Mouse (Mus musculus) gastrocnemius, postnatal 14 days (tissue): ENCODE measurements around the gene Fcer1g. TPM values are rescaled to one million over a fixed set of nuclear protein-coding genes. Genes with fewer than 3 reads are reported as not detected.

Experiments
- DNase-seq: peaks from one replicate; pipeline ENCODE4 v3.0.0; 2021; ENCODE audit warnings: mixed read lengths
- intact Hi-C: fragments of 180-260 bp; cut with DNase I; formaldehyde crosslinking; loops from one replicate; pipeline ENCODE4 v1.15.1; 2025; ENCODE audit warnings: low total_unique reads
- total RNA-seq, 2 experiments: library from RNA; stranded (reverse); gene quantifications; 2 replicates each; pipeline ENCODE4 v1.2.3; 2021

The Fcer1g gene
- total RNA-seq, 2 experiments from 2014 or later: 6.3 to 7.1 TPM

- DNase-seq: no peak
- intact Hi-C loops: no loop called here
Measured at GRCm38 (mm10) chr1:171195046-171195822, 38.9 kb downstream of the Fcer1g start.

GRCm38 (mm10) chr1:171193911-171194830 is 40.0 kb downstream of the Fcer1g start:
- no peak for DNase-seq
- intact Hi-C loops: no loop called here

GRCm38 (mm10) chr1:171193093-171193840 is 40.9 kb downstream of the Fcer1g start:
- intact Hi-C loops: no loop called here
- no peak for DNase-seq

- DNase-seq: no peak
- intact Hi-C loops: no loop called here
Measured at GRCm38 (mm10) chr1:171192283-171192682, 41.9 kb downstream of the Fcer1g start.

GRCm38 (mm10) chr1:171190832-171191231 is 43.3 kb downstream of the Fcer1g start:
- DNase-seq: no peak
- intact Hi-C loops: no loop called here

- DNase-seq: no peak
Measured at GRCm38 (mm10) chr1:171189476-171190114, 44.6 kb downstream of the Fcer1g start.

GRCm38 (mm10) chr1:171189046-171189445 is 45.1 kb downstream of the Fcer1g start:
- intact Hi-C loops: no loop called here
- no peak for DNase-seq

More at GRCm38 (mm10) chr1:171189476-171190114, 44.6 kb downstream of the Fcer1g start:
- intact Hi-C loops: no loop called here

GRCm38 (mm10) chr1:171187851-171188700 is 46.1 kb downstream of the Fcer1g start:
- no peak for DNase-seq
- intact Hi-C loops: no loop called here

- no peak for DNase-seq
- intact Hi-C loops: no loop called here
Measured at GRCm38 (mm10) chr1:171185655-171186054, 48.5 kb downstream of the Fcer1g start.

GRCm38 (mm10) chr1:171184314-171184713 is 49.9 kb downstream of the Fcer1g start:
- intact Hi-C loops: no loop called here
- no peak for DNase-seq

GRCm38 (mm10) chr1:171183620-171184019 is 50.5 kb downstream of the Fcer1g start:
- DNase-seq: no peak
- intact Hi-C loops: no loop called here

- intact Hi-C loops: no loop called here
Measured at GRCm38 (mm10) chr1:171183025-171183424, 51.1 kb downstream of the Fcer1g start.

More at GRCm38 (mm10) chr1:171183025-171183424, 51.1 kb downstream of the Fcer1g start:
- no peak for DNase-seq

Other genes with a start within 250 kb of the Fcer1g start
- not detected for gene Fcgr4, start 215.4 kb downstream of the Fcer1g start, total RNA-seq
- gene Fcgr3, start 169.4 kb downstream of the Fcer1g start, total RNA-seq: 1 to 10 TPM; 7.0 to 7.4 TPM
- gene Cfap126, start 120.4 kb downstream of the Fcer1g start, total RNA-seq: under 1 TPM; 0.72 to 0.73 TPM
- gene Sdhc, start 83.8 kb downstream of the Fcer1g start, total RNA-seq: 100 to 1,000 TPM; 692 to 793 TPM
- gene Mpz, start 83.7 kb downstream of the Fcer1g start, total RNA-seq: 100 to 1,000 TPM; 117 to 734 TPM
- 10 to 100 TPM; 12.3 to 17.1 TPM for gene Pcp4l1, start 38.1 kb downstream of the Fcer1g start, total RNA-seq
- gene Nr1i3, start 20.4 kb downstream of the Fcer1g start, total RNA-seq: not detected
- 10 to 100 TPM; 44.3 to 46.7 TPM for gene Tomm40l, start 11.9 kb downstream of the Fcer1g start, total RNA-seq
- gene Apoa2, start 9.3 kb downstream of the Fcer1g start, total RNA-seq: not detected
- gene Adamts4, start 16.1 kb upstream of the Fcer1g start, total RNA-seq: 1 to 10 TPM; 2.4 to 3.1 TPM
- gene Ndufs2, start 17.0 kb upstream of the Fcer1g start, total RNA-seq: 100 to 1,000 TPM; 580 to 737 TPM
- gene B4galt3, start 36.0 kb upstream of the Fcer1g start, total RNA-seq: 1 to 10 TPM; 5.9 to 9.4 TPM
- 10 to 100 TPM in 1 of 2 experiments, 1 to 10 TPM in 1; 9.6 to 11.8 TPM for gene Ppox, start 46.8 kb upstream of the Fcer1g start, total RNA-seq
- gene Usp21, start 53.6 kb upstream of the Fcer1g start, total RNA-seq: 10 to 100 TPM; 13.1 to 13.7 TPM
- gene Ufc1, start 60.7 kb upstream of the Fcer1g start, total RNA-seq: 10 to 100 TPM; 84.3 to 87.2 TPM
- 10 to 100 TPM; 26.3 to 27.7 TPM for gene Dedd, start 94.8 kb upstream of the Fcer1g start, total RNA-seq
- 10 to 100 TPM; 19.3 to 25.3 TPM for gene Nit1, start 111.3 kb upstream of the Fcer1g start, total RNA-seq
- 10 to 100 TPM; 86.7 to 93.6 TPM for gene Pfdn2, start 111.3 kb upstream of the Fcer1g start, total RNA-seq
- under 1 TPM; 0.20 to 0.27 TPM for gene Klhdc9, start 126.4 kb upstream of the Fcer1g start, total RNA-seq
- gene Nectin4, start 135.7 kb upstream of the Fcer1g start, total RNA-seq: not detected
- gene Arhgap30, start 154.6 kb upstream of the Fcer1g start, total RNA-seq: 1 to 10 TPM in 1 of 2 experiments, under 1 TPM in 1; 0.97 to 1.2 TPM
- gene Usf1, start 176.9 kb upstream of the Fcer1g start, total RNA-seq: 10 to 100 TPM; 25.8 to 27.0 TPM
- gene Tstd1, start 184.5 kb upstream of the Fcer1g start, total RNA-seq: under 1 TPM; 0.78 to 0.98 TPM
- 10 to 100 TPM; 10.8 to 12.6 TPM for gene F11r, start 203.2 kb upstream of the Fcer1g start, total RNA-seq